ENCODE assay signal across 17 mouse cellular contexts in genomic region chr14:47459556-47459955, GRCm38 (mm10). TPM values are rescaled to one million over a fixed set of nuclear protein-coding genes. Genes with fewer than 3 reads are reported as not detected.
DNase-seq lines count a peak whose midpoint lies in the region; ATAC-seq and TF ChIP-seq lines count a peak whose summit lies in the region.
"Had no signal": no experiment of that assay in that cellular context is flagged by ENCODE, and none has a peak within 500 bp of the region (broad histone marks: within the 10 kb centered on the region; RNA-seq: fewer than 3 reads in every experiment).

No protein-coding gene starts in this region.

- TF ChIP-seq CTCF in liver, postnatal 0 days (IDR thresholded peaks at IDR 0.05; ENCODE audit: low read depth): no peak

- H3K27ac ChIP-seq in liver, postnatal 0 days (ENCODE audit: low read depth): no peak overlapping the region; the same call in 1 of the 2 replicates
- H3K27ac ChIP-seq in liver, embryonic 11.5 days (ENCODE audit: low read depth, low read length): no peak overlapping the region
- no peak overlapping the region for H3K27ac ChIP-seq in intestine, embryonic 16.5 days (ENCODE audit: low read length)
- H3K27ac ChIP-seq: heart, embryonic 13.5 days; neural tube, embryonic 13.5 days; stomach, embryonic 15.5 days had no signal

- 65% methylated on average over 4 of the region's 4 CpGs for WGBS in liver, postnatal 0 days (ENCODE audit: insufficient replicate concordance)
- WGBS in liver, embryonic 11.5 days: 71% methylated on average over 4 of the region's 4 CpGs
- 85% methylated on average over 4 of the region's 4 CpGs for WGBS in intestine, embryonic 16.5 days

- ATAC-seq in liver, postnatal 0 days: peak; percentile 60
- ATAC-seq in liver, embryonic 11.5 days (replicated peaks; ENCODE audit: low FRiP score): no peak
- ATAC-seq in intestine, embryonic 16.5 days: no peak
- ATAC-seq: forebrain, embryonic 14.5 days had no signal

- DNase-seq in cerebellum, postnatal 10 days: peak; percentile 55 to 63
- DNase-seq in cerebellum, adult 9-11 months: no peak
- peak; percentile 80 for DNase-seq in liver, postnatal 0 days
- no peak for DNase-seq in liver, embryonic 11.5 days (ENCODE audit: low spot score)
- DNase-seq in adrenal gland, adult 8-10 months: peak; percentile 80
- peak; percentile 72 for DNase-seq in kidney, postnatal 10 days
- no peak for DNase-seq in heart, adult 18-20 months
- DNase-seq: cerebellum, adult 11 months; cerebellum, postnatal 36 days; layer of hippocampus, postnatal 36 days; thymus, adult 2 months had no signal

- TF ChIP-seq EP300 in liver, postnatal 0 days (IDR thresholded peaks at IDR 0.05; ENCODE audit: low read depth): no peak

- H3K36me3 ChIP-seq in liver, postnatal 0 days (replicated peaks; ENCODE audit: insufficient read depth, low read length): no peaks in the 10 kb centered on the region
- no peaks in the 10 kb centered on the region for H3K36me3 ChIP-seq in liver, embryonic 11.5 days (ENCODE audit: control insufficient read depth, insufficient read depth, low read length)
- no peaks in the 10 kb centered on the region for H3K36me3 ChIP-seq in intestine, embryonic 16.5 days (ENCODE audit: control insufficient read depth, insufficient read depth, low read length)
- H3K36me3 ChIP-seq: heart, embryonic 13.5 days; neural tube, embryonic 13.5 days; stomach, embryonic 15.5 days had no signal

- H3K4me1 ChIP-seq in liver, postnatal 0 days (ENCODE audit: insufficient read depth): peaks cover 8% of the 10 kb centered on the region
- no peaks in the 10 kb centered on the region for H3K4me1 ChIP-seq in liver, embryonic 11.5 days (replicated peaks; ENCODE audit: control insufficient read depth, insufficient read depth, low read length)
- H3K4me1 ChIP-seq in intestine, embryonic 16.5 days (ENCODE audit: control insufficient read depth, insufficient read depth, low read length): no peaks in the 10 kb centered on the region
- H3K4me1 ChIP-seq: heart, embryonic 13.5 days; neural tube, embryonic 13.5 days; stomach, embryonic 15.5 days had no signal

- no peaks in the 10 kb centered on the region for H3K9me3 ChIP-seq in liver, postnatal 0 days (ENCODE audit: low read length)
- no peaks in the 10 kb centered on the region for H3K9me3 ChIP-seq in liver, embryonic 11.5 days (ENCODE audit: control insufficient read depth, low read length)
- H3K9me3 ChIP-seq in intestine, embryonic 16.5 days (ENCODE audit: control insufficient read depth, low read length): no peaks in the 10 kb centered on the region
- H3K9me3 ChIP-seq: heart, embryonic 13.5 days; neural tube, embryonic 13.5 days; stomach, embryonic 15.5 days had no signal

- no peak overlapping the region for H3K4me3 ChIP-seq in liver, postnatal 0 days (ENCODE audit: low read depth, low read length)
- H3K4me3 ChIP-seq in liver, embryonic 11.5 days (ENCODE audit: low read depth, low read length): no peak overlapping the region
- H3K4me3 ChIP-seq in intestine, embryonic 16.5 days (ENCODE audit: low read length): no peak overlapping the region
- H3K4me3 ChIP-seq: heart, embryonic 13.5 days; neural tube, embryonic 13.5 days; stomach, embryonic 15.5 days had no signal

- no peak overlapping the region for H3K9ac ChIP-seq in liver, postnatal 0 days (replicated peaks)
- H3K9ac ChIP-seq in liver, embryonic 11.5 days (ENCODE audit: low read depth, low read length): no peak overlapping the region
- no peak overlapping the region for H3K9ac ChIP-seq in intestine, embryonic 16.5 days (ENCODE audit: low read depth, low read length)
- H3K9ac ChIP-seq: heart, embryonic 13.5 days; neural tube, embryonic 13.5 days; stomach, embryonic 15.5 days had no signal

- H3K27me3 ChIP-seq in liver, postnatal 0 days (ENCODE audit: insufficient read depth, low read length): no peaks in the 10 kb centered on the region
- H3K27me3 ChIP-seq in liver, embryonic 11.5 days (replicated peaks; ENCODE audit: control insufficient read depth, insufficient read depth, low read length): no peaks in the 10 kb centered on the region
- H3K27me3 ChIP-seq in intestine, embryonic 16.5 days (replicated peaks; ENCODE audit: control insufficient read depth, insufficient read depth, low read length): no peaks in the 10 kb centered on the region
- H3K27me3 ChIP-seq: neural tube, embryonic 13.5 days; stomach, embryonic 15.5 days had no signal

- H3K4me2 ChIP-seq in liver, postnatal 0 days (ENCODE audit: low read depth, low read length): no peak overlapping the region
- no peak overlapping the region for H3K4me2 ChIP-seq in liver, embryonic 11.5 days
- no peak overlapping the region for H3K4me2 ChIP-seq in intestine, embryonic 16.5 days (ENCODE audit: low read depth, low read length)
- H3K4me2 ChIP-seq: heart, embryonic 13.5 days; midbrain, embryonic 11.5 days; neural tube, embryonic 13.5 days; stomach, embryonic 15.5 days had no signal

RNA-seq across cellular contexts. Expression of gene Fbxo34, which starts 9.3 kb away (rescaled TPM):
- 19.3 and 22.1 TPM in 2 replicates for polyA plus RNA-seq in liver, postnatal 0 days (2015; fragmentation: Nextera tagmentation; extraction: Ambion mirVana)
- polyA plus RNA-seq in liver, embryonic 11.5 days (2014; fragmentation: Nextera tagmentation; extraction: Ambion mirVana): 27.8 and 30.9 TPM in 2 replicates
- total RNA-seq in adrenal gland, adult 8-10 months (2022): 10 to 100 TPM; 19.9 to 24.6 (median 23.7) TPM
- polyA plus RNA-seq in intestine, embryonic 16.5 days (2015; fragmentation: Nextera tagmentation; extraction: Ambion mirVana): 20.4 and 23.5 TPM in 2 replicates
- total RNA-seq in heart, adult 18-20 months (2021): 10 to 100 TPM; 11.9 to 12.7 TPM

RNA-seq across cellular contexts. Expression of gene Dlgap5, which starts 41.3 kb away (rescaled TPM):
- polyA plus RNA-seq in liver, postnatal 0 days (2015; fragmentation: Nextera tagmentation; extraction: Ambion mirVana): 16.9 and 17.9 TPM in 2 replicates
- polyA plus RNA-seq in liver, embryonic 11.5 days (2014; fragmentation: Nextera tagmentation; extraction: Ambion mirVana): 71.1 and 71.7 TPM in 2 replicates
- total RNA-seq in adrenal gland, adult 8-10 months (2022): 1 to 10 TPM; 1.3 to 2.9 (median 2.2) TPM
- 29.5 and 33.9 TPM in 2 replicates for polyA plus RNA-seq in intestine, embryonic 16.5 days (2015; fragmentation: Nextera tagmentation; extraction: Ambion mirVana)
- under 1 TPM; 0.37 to 0.62 TPM for total RNA-seq in heart, adult 18-20 months (2021)

Comparison
In these comparisons a context has a peak if more than half of its experiments do, and no peak if none do; other contexts are left out.
1. DNase-seq: peak in cerebellum, postnatal 10 days (2 of 2), liver, postnatal 0 days (single experiment), adrenal gland, adult 8-10 months (single experiment) and kidney, postnatal 10 days (single experiment); none in cerebellum, adult 9-11 months (single experiment), liver, embryonic 11.5 days (single experiment) and heart, adult 18-20 months (0 of 2).